Mouse (Mus musculus) forebrain, embryonic 15.5 days (tissue): ENCODE measurements around the gene Nek9. TPM values are rescaled to one million over a fixed set of nuclear protein-coding genes. Genes with fewer than 3 reads are reported as not detected.

Source experiments
- polyA plus RNA-seq: library from polyadenylated mRNA; unstranded; fragments of >200 nt; fragmentation: Nextera tagmentation; extraction: Ambion mirVana; gene quantifications from 2 replicates; pipeline ENCODE4 v1.2.1, GENCODE M21; 2015

The Nek9 gene
- polyA plus RNA-seq, 1 experiment from 2014 or later: 14.6 TPM

Other genes starting within 250 kb of the Nek9 start
- 1.7 and 1.8 TPM in 2 replicates for gene Prox2, start 228.6 kb downstream of the Nek9 start, polyA plus RNA-seq
- 96.3 and 99.7 TPM in 2 replicates for gene Dlst, start 228.5 kb downstream of the Nek9 start, polyA plus RNA-seq
- 19.8 and 22.2 TPM in 2 replicates for gene Rps6kl1, start 188.1 kb downstream of the Nek9 start, polyA plus RNA-seq
- 6.2 and 6.3 TPM in 2 replicates for gene Pgf, start 161.6 kb downstream of the Nek9 start, polyA plus RNA-seq
- 81.9 and 84.3 TPM in 2 replicates for gene Eif2b2, start 119.9 kb downstream of the Nek9 start, polyA plus RNA-seq
- 10.3 and 10.7 TPM in 2 replicates for gene Mlh3, start 68.8 kb downstream of the Nek9 start, polyA plus RNA-seq
- gene Acyp1, start 50.9 kb downstream of the Nek9 start, polyA plus RNA-seq: 56.4 TPM in 2 replicates
- gene Zc2hc1c, start 50.8 kb downstream of the Nek9 start, polyA plus RNA-seq: 1.1 TPM in 2 replicates
- 150 and 156 TPM in 2 replicates for gene Tmed10, start 35.5 kb upstream of the Nek9 start, polyA plus RNA-seq
- 1.6 and 2.2 TPM in 2 replicates for gene Fos, start 134.5 kb upstream of the Nek9 start, polyA plus RNA-seq